Mouse (Mus musculus) midbrain, embryonic 14.5 days (tissue): ENCODE results near the gene Cyp2a22. TPM values are rescaled to one million over a fixed set of nuclear protein-coding genes. Genes with fewer than 3 reads are reported as not detected.
"Not testable (repeated sequence)": the region's sequence is repeated elsewhere in the genome, so short reads cannot be mapped to it uniquely, and the experiment has no call there.

Experiments used
- ATAC-seq: fragments of 200-750 bp; cut with Nextera tagmentation; 2 replicates; pipeline ENCODE4 v1.8.0; 2017; ENCODE audit warnings: moderate number of reproducible peaks, moderate library complexity; ENCODE audit not compliant: low FRiP score, low TSS enrichment
- DNase-seq: peaks from one replicate; pipeline ENCODE4 v3.0.0-alpha.2; 2015
- H3K27ac ChIP-seq: fragments of 300-500 bp; sonication (generic); replicated peaks from 2 replicates; pipeline ENCODE4 v1.5.1; 2014; ENCODE audit warnings: mild to moderate bottlenecking, low read depth, low read length, moderate library complexity
- H3K27me3 ChIP-seq: fragments of 300-500 bp; sonication (generic); 2 replicates; pipeline ENCODE4 v1.6.1; 2014; ENCODE audit warnings: low read length, control low read depth, mixed read lengths; ENCODE audit not compliant: control insufficient read depth, insufficient read depth
- H3K36me3 ChIP-seq: fragments of 300-500 bp; sonication (generic); 2 replicates; pipeline ENCODE4 v1.6.1; 2014; ENCODE audit warnings: low read length, control low read depth; ENCODE audit not compliant: control insufficient read depth, insufficient read depth
- H3K4me1 ChIP-seq: fragments of 300-500 bp; sonication (generic); 2 replicates; pipeline ENCODE4 v1.6.1; 2014; ENCODE audit warnings: mild to moderate bottlenecking, antibody characterized with exemption, low read length, control low read depth; ENCODE audit not compliant: control insufficient read depth, insufficient read depth
- H3K4me2 ChIP-seq: fragments of 300-500 bp; sonication (generic); 2 replicates; pipeline ENCODE4 v1.6.1; 2014; ENCODE audit warnings: mild to moderate bottlenecking, low read length, moderate library complexity
- H3K4me3 ChIP-seq: fragments of 300-500 bp; sonication (generic); replicated peaks from 2 replicates; pipeline ENCODE4 v1.5.1; 2014; ENCODE audit warnings: low read depth, low read length
- H3K9ac ChIP-seq: fragments of 300-500 bp; sonication (generic); replicated peaks from 2 replicates; pipeline ENCODE4 v1.6.1; 2014; ENCODE audit warnings: mild to moderate bottlenecking, low read length, moderate library complexity
- H3K9me3 ChIP-seq: fragments of 300-500 bp; sonication (generic); 2 replicates; pipeline ENCODE4 v1.6.1; 2016; ENCODE audit warnings: low read length, control low read depth, mixed read lengths; ENCODE audit not compliant: control insufficient read depth
- WGBS: fragments of 180-500 bp; shearing (Covaris S2); extraction: QIAGEN DNeasy Blood & Tissue Kit; methylation state at CpG from one replicate; pipeline ENCODE4 v1.1.7; 2014; 5-methylcytosine and 5-hydroxymethylcytosine counted together
- polyA plus RNA-seq: library from polyadenylated mRNA; unstranded; fragments of >200 nt; fragmentation: Nextera tagmentation; extraction: Ambion mirVana; gene quantifications from 2 replicates; pipeline ENCODE4 v1.2.1, GENCODE M21; 2014

Gene Cyp2a22
- polyA plus RNA-seq, 1 experiment from 2014 or later, result not detected

- H3K27ac ChIP-seq, H3K9me3 ChIP-seq, H3K4me3 ChIP-seq, ATAC-seq, H3K4me1 ChIP-seq, H3K9ac ChIP-seq, DNase-seq, H3K36me3 ChIP-seq, H3K4me2 ChIP-seq, H3K27me3 ChIP-seq: not testable (repeated sequence)
- WGBS, result 59% methylated on average over 2 of the region's 2 CpGs
These were observed 22.1 kb downstream of the Cyp2a22 start for GRCm38 (mm10) chr7:26917114-26917513.

Other genes starting within 250 kb of the Cyp2a22 start
- 0.78 and 1.0 TPM in 2 replicates for gene Cyp2b19, start 182.2 kb downstream of the Cyp2a22 start, polyA plus RNA-seq
- 0.11 TPM in 1 of 2 replicates, not detected in the other for gene Cyp2g1, start 130.5 kb downstream of the Cyp2a22 start, polyA plus RNA-seq
- 0.92 and 1.3 TPM in 2 replicates for gene Cyp2a5, start 104.1 kb downstream of the Cyp2a22 start, polyA plus RNA-seq
- not detected in 2 replicates for gene Cyp2a12, start 89.7 kb upstream of the Cyp2a22 start, polyA plus RNA-seq
- gene Cyp2f2, start 180.5 kb upstream of the Cyp2a22 start, polyA plus RNA-seq, result not detected in 2 replicates
- 0.18 and 0.22 TPM in 2 replicates for gene Cyp2t4, start 214.3 kb upstream of the Cyp2a22 start, polyA plus RNA-seq
- gene Egln2, start 227.4 kb upstream of the Cyp2a22 start, polyA plus RNA-seq, result 57.3 and 68.7 TPM in 2 replicates
- 87.7 and 99.6 TPM in 2 replicates for gene Rab4b, start 239.5 kb upstream of the Cyp2a22 start, polyA plus RNA-seq
- gene Gm21983, start 241.7 kb upstream of the Cyp2a22 start, polyA plus RNA-seq, result not detected in 2 replicates
- 6.8 and 8.1 TPM in 2 replicates for gene Mia, start 241.8 kb upstream of the Cyp2a22 start, polyA plus RNA-seq